Mouse (Mus musculus) midbrain, embryonic 11.5 days (tissue): ENCODE results near the gene Sox8. TPM values are rescaled to one million over a fixed set of nuclear protein-coding genes. Genes with fewer than 3 reads are reported as not detected.

ENCODE experiments used
- ATAC-seq: fragments of 200-750 bp; cut with Nextera tagmentation; 2 replicates; pipeline ENCODE4 v1.8.0; 2017; ENCODE audit warnings: moderate TSS enrichment, moderate library complexity; ENCODE audit not compliant: low FRiP score
- DNase-seq: peaks from one replicate; pipeline ENCODE4 v3.0.0; 2015; ENCODE audit warnings: low spot score; ENCODE audit errors: missing footprints
- H3K27ac ChIP-seq: fragments of 300-500 bp; sonication (generic); 2 replicates; pipeline ENCODE4 v1.5.1; 2014; ENCODE audit warnings: low read depth, low read length
- H3K27me3 ChIP-seq: fragments of 300-500 bp; sonication (generic); 2 replicates; pipeline ENCODE4 v1.6.1; 2014; ENCODE audit warnings: mild to moderate bottlenecking, low read length, moderate library complexity, mixed read lengths; ENCODE audit not compliant: control insufficient read depth, insufficient read depth
- H3K36me3 ChIP-seq: fragments of 300-500 bp; sonication (generic); 2 replicates; pipeline ENCODE4 v1.6.1; 2014; ENCODE audit warnings: mild to moderate bottlenecking, low read length, moderate library complexity, mixed read lengths; ENCODE audit not compliant: control insufficient read depth, insufficient read depth
- H3K4me1 ChIP-seq: fragments of 300-500 bp; sonication (generic); 2 replicates; pipeline ENCODE4 v1.6.1; 2014; ENCODE audit warnings: low read length; ENCODE audit not compliant: control insufficient read depth, insufficient read depth
- H3K4me2 ChIP-seq: fragments of 300-500 bp; sonication (generic); 2 replicates; pipeline ENCODE4 v1.6.1; 2014; ENCODE audit warnings: mild to moderate bottlenecking, moderate library complexity
- H3K4me3 ChIP-seq: fragments of 300-500 bp; sonication (generic); 2 replicates; pipeline ENCODE4 v1.5.1; 2014; ENCODE audit warnings: low read depth, low read length
- H3K9ac ChIP-seq: fragments of 300-500 bp; sonication (generic); 2 replicates; pipeline ENCODE4 v1.6.1; 2014; ENCODE audit warnings: low read length
- H3K9me3 ChIP-seq: fragments of 300-500 bp; sonication (generic); 2 replicates; pipeline ENCODE4 v1.6.1; 2016; ENCODE audit warnings: low read length; ENCODE audit not compliant: control insufficient read depth
- WGBS: fragments of 180-500 bp; shearing (Covaris S2); extraction: QIAGEN DNeasy Blood & Tissue Kit; methylation state at CpG from one replicate; pipeline ENCODE4 v1.1.7; 2014; 5-methylcytosine and 5-hydroxymethylcytosine counted together
- polyA plus RNA-seq: library from polyadenylated mRNA; unstranded; fragments of >200 nt; fragmentation: Nextera tagmentation; extraction: Ambion mirVana; gene quantifications from 2 replicates; pipeline ENCODE4 v1.2.1, GENCODE M21; 2014

Gene Sox8
- polyA plus RNA-seq, 1 experiment from 2014 or later: 2.0 TPM

DNA sequence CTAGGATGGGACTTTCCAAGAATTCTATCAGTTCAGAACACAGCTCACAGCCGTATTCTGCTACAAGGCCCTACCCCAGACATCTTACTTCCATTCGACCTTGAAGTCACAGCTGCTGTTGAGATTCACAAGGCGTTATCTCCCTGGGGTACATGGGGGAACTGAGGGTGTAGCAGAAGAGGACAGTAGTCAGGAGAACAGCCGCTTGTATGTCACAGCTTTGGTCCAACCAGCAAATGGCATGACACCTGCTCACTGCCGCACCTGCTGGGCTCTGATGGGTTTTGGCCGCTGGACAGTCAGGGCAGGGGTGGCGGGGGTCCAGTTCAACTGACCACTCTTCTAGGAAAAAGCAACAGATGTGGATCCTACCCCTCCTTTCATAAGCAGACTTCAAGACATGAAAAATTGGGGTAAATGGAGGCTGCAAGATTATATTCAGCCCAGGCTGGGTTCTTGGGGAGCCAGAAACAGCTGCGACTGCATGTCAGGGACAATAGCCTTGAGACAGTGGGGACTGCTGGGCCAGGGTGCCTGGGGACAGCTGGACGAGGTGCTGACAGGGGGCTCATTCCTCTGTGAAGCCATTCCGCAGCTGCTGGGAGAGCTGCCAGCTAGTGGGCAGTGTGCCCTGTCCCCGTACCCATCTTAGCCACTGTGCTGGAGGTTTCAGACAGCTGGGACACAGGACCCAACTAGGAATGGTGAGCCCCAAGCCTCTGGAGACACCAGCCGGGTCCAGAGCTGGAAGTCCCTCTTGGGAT, 4.9 kb upstream of the Sox8 start:
- H3K4me1 ChIP-seq: peaks cover 18% of the 10 kb centered on the region
- peaks cover 5% of the 10 kb centered on the region for H3K27me3 ChIP-seq
- H3K9me3 ChIP-seq: no peaks in the 10 kb centered on the region
- H3K36me3 ChIP-seq: no peaks in the 10 kb centered on the region
- no peak overlapping the region for H3K4me2 ChIP-seq
- no peak overlapping the region for H3K27ac ChIP-seq
- H3K4me3 ChIP-seq: no peak overlapping the region
- WGBS: 76% methylated on average over 12 of the region's 12 CpGs
- ATAC-seq (no peak), DNase-seq (no peak)
- H3K9ac ChIP-seq: no peak overlapping the region

DNA sequence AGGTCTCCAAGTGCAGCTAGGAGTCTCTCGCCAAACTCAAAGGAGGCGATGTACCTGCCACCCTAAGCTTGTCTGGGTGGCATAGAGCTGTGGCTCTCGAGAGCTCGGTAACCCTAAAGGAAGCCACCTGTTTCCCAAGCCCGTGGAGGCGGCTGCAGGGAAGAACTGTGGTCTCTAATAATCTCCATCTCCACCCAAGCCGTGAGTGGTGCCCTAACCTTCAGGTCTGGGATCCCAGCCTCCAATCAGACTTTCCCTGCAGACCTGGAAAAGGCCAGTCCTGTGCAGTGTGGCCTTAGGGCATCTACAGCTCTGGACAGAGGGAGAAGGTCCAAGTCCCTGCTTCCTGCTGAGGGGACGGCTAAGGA, 951 bp upstream of the Sox8 start:
- ATAC-seq (0 out of 2 replicates have a peak, but pooled peaks have one; percentile 1), DNase-seq (peak; percentile 90)
- Histone ChIP-seq H3K36me3 (no peaks in the 10 kb centered on the region), H3K27ac (no peak overlapping the region), H3K9ac (peak overlapping the region; percentile 44), H3K4me1 (peaks cover 22% of the 10 kb centered on the region), H3K4me2 (peak overlapping the region; percentile 99), H3K27me3 (peaks cover 28% of the 10 kb centered on the region), H3K9me3 (no peaks in the 10 kb centered on the region), H3K4me3 (peak overlapping the region; percentile 46)
- WGBS: 5% methylated on average over 8 of the region's 8 CpGs

DNA sequence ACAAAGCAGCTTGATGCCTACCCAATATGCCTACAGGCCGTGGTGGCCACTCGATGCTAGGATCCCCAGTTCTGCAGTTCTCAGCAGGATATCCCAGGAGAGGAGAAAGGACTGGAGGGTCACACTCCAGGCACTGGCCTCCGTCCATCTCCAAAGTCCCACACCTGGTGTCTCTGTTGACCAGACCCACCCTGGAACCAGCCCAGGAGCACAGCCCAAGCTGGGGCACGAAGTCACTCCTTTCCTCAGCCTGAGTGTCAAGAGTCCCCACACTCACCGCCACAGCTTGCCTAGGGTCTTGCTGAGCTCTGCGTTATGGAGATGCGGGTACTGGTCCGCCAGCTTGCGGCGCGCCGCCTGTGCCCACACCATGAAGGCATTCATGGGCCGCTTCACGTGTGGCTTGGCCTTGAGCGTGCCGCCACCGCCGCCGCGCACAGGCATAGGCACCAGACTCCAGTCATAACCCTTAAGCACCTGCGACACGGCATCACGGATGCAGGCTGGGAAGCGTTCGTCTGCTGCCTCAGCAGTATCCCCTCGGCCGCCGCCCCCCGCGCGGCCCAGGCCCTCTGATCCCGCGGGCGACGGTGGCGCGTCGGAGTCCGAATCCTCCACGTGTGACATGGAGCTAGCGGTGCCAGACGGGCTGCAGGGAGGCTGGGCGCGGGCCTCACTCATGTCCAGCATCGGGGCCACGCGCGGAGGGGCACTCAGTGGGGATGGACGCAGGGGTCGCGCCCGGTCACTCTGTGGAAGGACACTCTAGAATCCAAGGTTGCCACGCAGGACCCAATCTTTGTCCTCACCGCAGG, 446 bp downstream of the Sox8 start:
- WGBS: 2% methylated on average over 54 of the region's 54 CpGs
- H3K4me1 ChIP-seq: peaks cover 22% of the 10 kb centered on the region
- peak overlapping the region; percentile 99 for H3K4me2 ChIP-seq
- H3K36me3 ChIP-seq: no peaks in the 10 kb centered on the region
- H3K27me3 ChIP-seq: peaks cover 28% of the 10 kb centered on the region
- no peaks in the 10 kb centered on the region for H3K9me3 ChIP-seq
- peak overlapping the region; percentile 63 for H3K9ac ChIP-seq
- peak overlapping the region; percentile 46 for H3K4me3 ChIP-seq
- ATAC-seq: 0 out of 2 replicates have a peak, but pooled peaks have one; percentile 4
- peak; percentile 92 for DNase-seq
- H3K27ac ChIP-seq: no peak overlapping the region

DNA sequence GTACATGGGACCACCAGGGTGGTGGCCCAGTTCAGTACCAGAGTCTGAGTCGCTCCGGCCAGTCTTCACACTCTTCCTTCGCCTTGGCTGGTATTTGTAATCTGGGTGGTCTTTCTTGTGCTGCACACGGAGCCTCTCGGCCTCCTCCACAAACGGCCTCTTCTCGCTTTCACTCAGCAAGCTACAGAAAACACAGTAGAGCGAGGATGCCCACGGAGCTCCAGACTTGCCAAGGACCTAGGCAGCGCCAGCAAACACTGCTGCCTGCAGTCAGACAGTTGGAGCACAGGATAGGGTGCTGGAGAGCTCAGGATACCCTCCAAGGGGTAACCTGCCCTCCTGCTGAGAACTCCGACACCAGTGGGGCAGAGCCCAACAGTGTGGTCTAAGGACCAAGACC, 1.6 kb downstream of the Sox8 start:
- no peak overlapping the region for H3K9ac ChIP-seq
- no peak for ATAC-seq
- no peaks in the 10 kb centered on the region for H3K9me3 ChIP-seq
- H3K27ac ChIP-seq: no peak overlapping the region
- H3K4me1 ChIP-seq: peaks cover 22% of the 10 kb centered on the region
- H3K4me3 ChIP-seq: no peak overlapping the region
- WGBS: 77% methylated on average over 11 of the region's 11 CpGs
- peaks cover 28% of the 10 kb centered on the region for H3K27me3 ChIP-seq
- no peak for DNase-seq
- no peaks in the 10 kb centered on the region for H3K36me3 ChIP-seq
- H3K4me2 ChIP-seq: no peak overlapping the region

DNA sequence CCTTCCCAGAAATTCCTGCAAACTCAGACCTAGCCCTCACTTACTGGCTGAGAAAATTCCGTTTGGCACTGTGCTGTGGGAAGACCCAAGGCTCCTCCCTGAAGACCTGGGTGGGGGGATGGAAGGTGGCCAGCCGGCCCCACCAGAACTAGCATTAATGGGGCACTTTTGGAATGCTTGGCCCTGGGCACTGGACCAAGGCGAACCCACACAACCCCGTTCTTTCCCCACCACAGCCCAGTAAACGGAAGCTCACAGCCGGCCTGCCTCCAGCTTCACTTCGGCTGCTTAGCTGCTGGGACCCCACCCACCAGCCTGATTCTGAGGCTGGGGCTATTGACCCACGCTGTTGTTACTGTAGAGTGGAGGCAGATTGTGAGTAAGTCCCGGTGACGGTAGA, 2.3 kb downstream of the Sox8 start:
- no peak for DNase-seq
- peaks cover 22% of the 10 kb centered on the region for H3K4me1 ChIP-seq
- no peaks in the 10 kb centered on the region for H3K36me3 ChIP-seq
- H3K27me3 ChIP-seq: peaks cover 28% of the 10 kb centered on the region
- no peak for ATAC-seq
- no peak overlapping the region for H3K27ac ChIP-seq
- no peak overlapping the region for H3K9ac ChIP-seq
- 48% methylated on average over 10 of the region's 10 CpGs for WGBS
- H3K4me2 ChIP-seq: no peak overlapping the region
- no peaks in the 10 kb centered on the region for H3K9me3 ChIP-seq
- no peak overlapping the region for H3K4me3 ChIP-seq

DNA sequence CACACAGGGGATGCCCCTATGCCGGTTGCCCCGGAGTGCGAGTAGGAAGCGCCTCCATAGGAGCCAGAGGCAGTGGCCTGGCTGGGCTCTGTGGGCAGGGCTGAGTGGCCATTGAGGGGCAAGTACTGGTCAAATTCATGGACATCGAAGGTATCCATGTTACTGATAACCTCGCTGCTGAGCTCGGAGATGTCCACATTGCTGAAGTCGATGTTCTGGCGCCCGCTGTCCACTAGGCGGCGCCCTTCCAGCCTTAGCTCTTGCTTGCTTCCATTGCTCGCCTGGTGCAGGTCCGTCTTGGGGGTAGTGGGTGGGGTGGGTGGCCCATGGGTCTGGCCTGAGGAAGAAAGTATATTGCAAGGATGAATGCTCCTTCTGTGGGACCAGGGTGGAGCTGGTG, 2.7 kb downstream of the Sox8 start:
- H3K27me3 ChIP-seq: peaks cover 28% of the 10 kb centered on the region
- ATAC-seq: no peak
- DNase-seq: peak; percentile 99

DNA sequence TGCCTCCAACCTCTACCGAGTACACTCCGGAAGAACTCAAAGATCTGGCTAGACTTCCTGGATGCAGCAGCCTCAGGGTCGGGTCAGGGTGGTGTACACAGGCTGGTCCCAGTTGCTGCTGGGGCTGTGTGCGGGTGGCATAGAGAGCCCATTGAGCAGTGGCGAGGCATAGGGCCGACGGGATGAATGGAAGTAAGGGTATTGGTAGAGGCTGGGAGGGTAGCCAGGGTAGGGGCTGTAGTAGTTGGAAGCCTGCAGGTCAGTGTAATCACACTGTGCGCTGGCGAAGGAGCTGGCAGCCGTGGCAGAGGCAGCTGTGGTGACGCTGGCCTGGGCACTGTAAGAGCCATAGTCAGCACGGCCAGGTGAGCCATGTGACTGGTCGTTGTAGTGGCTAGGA, 3.2 kb downstream of the Sox8 start:
- H3K4me3 ChIP-seq: no peak overlapping the region
- H3K27ac ChIP-seq: no peak overlapping the region
- H3K4me2 ChIP-seq: no peak overlapping the region
- no peak for DNase-seq
- H3K4me1 ChIP-seq: peaks cover 22% of the 10 kb centered on the region
- no peaks in the 10 kb centered on the region for H3K36me3 ChIP-seq
- H3K9me3 ChIP-seq: no peaks in the 10 kb centered on the region
- ATAC-seq: no peak
- 80% methylated on average over 13 of the region's 13 CpGs for WGBS
- no peak overlapping the region for H3K9ac ChIP-seq
- H3K27me3 ChIP-seq: peaks cover 24% of the 10 kb centered on the region

More for the DNA sequence above, 2.7 kb downstream of the Sox8 start:
- H3K36me3 ChIP-seq: no peaks in the 10 kb centered on the region
- H3K4me1 ChIP-seq: peaks cover 22% of the 10 kb centered on the region
- WGBS: 26% methylated on average over 14 of the region's 14 CpGs
- no peak overlapping the region for H3K4me3 ChIP-seq
- no peak overlapping the region for H3K4me2 ChIP-seq
- H3K27ac ChIP-seq: no peak overlapping the region
- no peaks in the 10 kb centered on the region for H3K9me3 ChIP-seq
- no peak overlapping the region for H3K9ac ChIP-seq

DNA sequence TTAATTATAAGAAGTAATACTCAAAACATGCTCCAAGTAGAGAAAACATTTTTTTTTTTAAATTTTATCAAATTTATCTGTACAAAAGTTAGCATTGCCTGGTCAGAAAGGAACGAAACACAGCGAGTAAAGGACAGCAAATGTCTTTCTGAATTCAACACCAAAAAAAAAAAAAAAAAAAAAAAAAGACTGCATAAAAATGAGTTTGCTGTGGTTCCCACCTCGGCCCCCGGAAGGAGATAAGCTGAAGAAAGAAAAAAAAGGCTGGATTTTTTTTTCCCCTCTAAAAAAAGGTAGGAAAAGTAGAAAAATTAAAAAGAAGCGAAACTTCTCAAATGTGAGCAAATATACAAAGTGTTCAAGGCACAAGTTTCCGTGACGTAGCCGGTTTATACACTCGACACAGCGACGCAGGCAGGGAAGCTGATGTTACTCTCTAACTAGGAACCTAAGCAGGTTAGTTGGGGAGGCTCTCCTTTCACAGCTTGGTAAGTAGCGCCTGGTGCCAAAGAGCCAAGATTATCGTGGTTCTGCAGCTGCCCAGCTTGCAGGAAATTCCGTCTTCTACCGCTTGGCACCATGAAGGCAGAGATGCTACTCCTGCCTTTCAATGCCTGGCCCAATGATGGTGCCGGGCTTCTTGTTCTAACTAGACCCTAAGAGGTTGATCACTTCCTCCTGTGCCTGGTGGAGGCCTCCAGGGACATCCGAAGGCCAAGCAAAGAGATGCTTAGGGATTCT, 4.5 kb downstream of the Sox8 start:
- Histone ChIP-seq H3K4me2 (no peak overlapping the region), H3K36me3 (no peaks in the 10 kb centered on the region), H3K4me1 (peaks cover 30% of the 10 kb centered on the region), H3K4me3 (no peak overlapping the region), H3K9ac (no peak overlapping the region), H3K27me3 (peaks cover 24% of the 10 kb centered on the region), H3K27ac (no peak overlapping the region), H3K9me3 (no peaks in the 10 kb centered on the region)
- DNase-seq: peak; percentile 79
- WGBS: 77% methylated on average over 17 of the region's 17 CpGs
- ATAC-seq: no peak
